Mouse (Mus musculus) testis, adult 2 months (tissue): ENCODE results near the gene Tiparp.

Source experiments
- CTCF ChIP-seq: fragments of 200-500 bp; IDR thresholded peaks from 2 replicates; pipeline ENCODE4 v1.5.1; 2012; ENCODE audit warnings: low read depth, mild to moderate bottlenecking, inconsistent platforms, low read length, moderate library complexity; ENCODE audit not compliant: control insufficient read depth, insufficient read depth, insufficient replicate concordance
- POLR2A ChIP-seq: fragments of 200-500 bp; IDR thresholded peaks from 2 replicates; pipeline ENCODE4 v1.6.1; 2012; ENCODE audit warnings: low read depth, mild to moderate bottlenecking, inconsistent platforms, low read length, moderate library complexity; ENCODE audit not compliant: control insufficient read depth

- TF ChIP-seq POLR2A, result no peak
- no peak for TF ChIP-seq CTCF
Observed at GRCm38 (mm10) chr3:65594493-65594892, 66.3 kb downstream of the Tiparp start.
